Mouse (Mus musculus) B cell, adult 2 months (primary cell): ENCODE data around the gene Trappc6a.
A peak's percentile ranks its signal among the peaks of the same experiment; 100 is the strongest.

ENCODE experiments used
- DNase-seq, 2 experiments: peaks; one replicate each; pipeline ENCODE4 v3.0.0; 2022

Trappc6a gene

GRCm38 (mm10) chr7:19508150-19508923 is at the start of gene Trappc6a, which contains the start of gene Bloc1s3:
TSS of gene Trappc6a (plus strand) at chr7:19508395.
TSS of gene Bloc1s3 (minus strand) at chr7:19508367.
- peak; percentile 86 to 87 for DNase-seq

GRCm38 (mm10) chr7:19458591-19459111 is 49.5 kb upstream of the Trappc6a start, which contains the start of gene Mark4:
TSS of gene Mark4 (minus strand) at chr7:19458821.
- peak; percentile 75 to 77 for DNase-seq

DNA sequence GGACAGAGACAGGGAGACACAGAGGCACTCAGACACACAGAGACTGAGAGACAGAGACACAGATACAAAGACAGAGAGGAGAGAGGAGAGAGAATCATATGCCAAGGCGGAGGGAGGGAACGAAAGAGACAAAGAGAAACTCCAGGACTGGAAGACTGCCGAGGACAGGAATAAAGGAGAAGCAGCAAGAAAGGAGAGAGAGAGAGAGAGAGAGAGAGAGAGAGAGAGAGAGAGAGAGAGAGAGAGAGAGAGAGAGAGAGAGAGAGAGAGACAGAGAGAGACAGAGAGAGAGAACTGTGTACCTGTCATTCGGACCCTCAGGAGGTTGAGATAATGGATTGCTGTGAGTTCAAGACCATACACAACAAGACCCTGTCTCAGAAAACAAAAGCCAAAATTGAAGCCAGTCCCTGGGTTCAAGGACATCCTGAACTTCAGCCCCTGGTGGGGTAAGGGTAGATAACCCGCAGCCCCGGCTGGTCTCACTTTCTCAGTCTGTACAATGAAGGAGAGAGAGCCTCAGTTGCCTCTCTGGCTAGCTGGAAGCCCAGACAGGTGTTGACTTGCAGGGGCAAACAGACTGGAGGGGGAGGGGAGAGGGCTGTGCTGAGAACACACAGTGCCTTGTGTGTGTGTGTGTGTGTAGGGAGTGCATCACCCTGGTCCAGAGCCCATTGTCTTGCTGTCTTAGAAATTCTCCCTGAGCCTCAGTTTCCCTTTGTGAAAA is 48.9 kb upstream of the Trappc6a start:
- DNase-seq: no peak

GRCm38 (mm10) chr7:19460500-19460899 is 47.7 kb upstream of the Trappc6a start:
- DNase-seq: no peak

DNA sequence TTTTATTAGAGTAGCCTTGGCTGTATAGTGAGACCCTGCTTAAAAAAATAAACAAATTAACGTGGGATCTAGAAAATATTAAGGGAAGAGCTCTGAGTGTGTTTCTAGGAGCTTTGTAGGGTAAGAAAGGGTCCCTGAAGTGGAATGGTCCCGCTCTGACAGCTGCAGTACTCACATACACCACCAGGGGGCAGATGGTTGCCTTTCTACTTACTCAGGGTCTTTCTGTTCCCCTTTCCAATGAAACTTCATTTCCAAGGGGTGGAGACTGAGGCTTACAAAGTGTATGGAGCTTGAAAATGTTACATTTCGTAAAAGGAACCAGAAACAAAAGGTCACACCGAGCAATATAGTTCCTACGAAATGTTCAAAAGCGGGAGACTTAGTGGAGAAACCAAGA is 46.7 kb upstream of the Trappc6a start:
- peak; percentile 87 to 91 for DNase-seq

DNA sequence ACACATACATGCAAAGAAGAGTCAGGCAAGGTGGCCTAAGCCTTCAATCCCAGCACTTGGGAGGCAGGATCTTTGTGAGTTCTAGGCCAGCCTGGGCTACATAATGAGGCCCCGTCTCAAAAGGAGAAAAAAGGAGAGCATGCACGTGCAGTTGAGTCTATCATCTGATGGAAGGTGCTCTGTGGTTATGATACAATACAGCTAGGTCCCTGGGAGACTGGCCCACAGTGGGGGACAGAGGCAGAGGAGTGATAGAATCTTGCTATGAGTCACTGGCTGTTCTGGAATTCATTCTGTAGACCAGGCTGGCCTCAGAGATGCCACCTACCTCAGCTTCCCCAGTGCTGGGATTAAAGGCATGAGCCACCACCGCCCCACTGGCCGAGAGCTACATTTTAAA is 45.8 kb upstream of the Trappc6a start:
- no peak for DNase-seq

- no peak for DNase-seq
Observed at GRCm38 (mm10) chr7:19462884-19463381, 45.3 kb upstream of the Trappc6a start, which contains the start of gene Exoc3l2. TSS of gene Exoc3l2 (plus strand) at chr7:19463331.

DNA sequence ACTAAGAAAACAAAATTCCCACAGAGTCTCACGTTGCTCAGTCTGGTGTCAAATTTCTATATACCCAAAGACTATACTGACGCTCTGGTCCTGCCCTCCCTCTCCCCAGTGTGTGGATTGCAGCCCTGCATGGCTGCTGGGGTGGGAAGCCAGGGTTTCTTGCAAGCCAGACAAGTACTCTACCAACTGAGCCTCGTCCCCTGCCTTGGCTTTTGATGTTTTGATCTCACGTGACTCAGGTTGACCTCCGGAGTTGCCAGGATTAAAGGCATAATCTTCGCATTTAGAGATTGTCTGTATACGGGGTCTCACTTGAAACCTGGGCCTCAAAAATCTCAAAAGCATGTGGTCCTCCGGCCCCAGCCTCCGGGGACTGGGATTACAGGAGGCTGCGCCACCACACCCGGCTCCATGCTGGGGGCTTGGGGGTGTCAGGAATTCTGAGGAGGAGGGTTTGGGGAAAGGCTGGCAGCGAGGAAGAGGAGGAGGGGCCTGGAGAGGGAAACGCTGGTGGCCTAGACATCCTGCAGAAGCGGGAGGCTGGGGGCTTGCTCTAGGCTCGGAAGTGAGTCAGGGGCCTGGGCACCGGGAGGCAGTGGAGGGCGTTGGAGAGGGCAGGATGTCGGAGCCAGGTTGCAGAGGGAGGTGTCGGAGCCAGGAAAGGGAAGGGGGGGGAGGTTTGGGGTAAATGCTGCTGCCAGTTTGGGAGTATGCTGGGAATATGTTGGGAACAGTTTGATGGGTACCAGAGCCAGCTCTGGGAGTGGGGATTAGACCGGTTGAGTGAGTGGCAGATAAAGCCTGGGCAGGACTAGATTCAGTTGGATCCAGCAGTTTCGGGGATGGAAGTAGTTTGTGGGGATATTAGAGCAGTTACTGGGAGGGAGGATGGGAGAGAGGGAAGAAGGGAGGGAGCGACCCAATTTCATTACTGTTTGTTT is 43.6 kb upstream of the Trappc6a start:
- DNase-seq: no peak

DNA sequence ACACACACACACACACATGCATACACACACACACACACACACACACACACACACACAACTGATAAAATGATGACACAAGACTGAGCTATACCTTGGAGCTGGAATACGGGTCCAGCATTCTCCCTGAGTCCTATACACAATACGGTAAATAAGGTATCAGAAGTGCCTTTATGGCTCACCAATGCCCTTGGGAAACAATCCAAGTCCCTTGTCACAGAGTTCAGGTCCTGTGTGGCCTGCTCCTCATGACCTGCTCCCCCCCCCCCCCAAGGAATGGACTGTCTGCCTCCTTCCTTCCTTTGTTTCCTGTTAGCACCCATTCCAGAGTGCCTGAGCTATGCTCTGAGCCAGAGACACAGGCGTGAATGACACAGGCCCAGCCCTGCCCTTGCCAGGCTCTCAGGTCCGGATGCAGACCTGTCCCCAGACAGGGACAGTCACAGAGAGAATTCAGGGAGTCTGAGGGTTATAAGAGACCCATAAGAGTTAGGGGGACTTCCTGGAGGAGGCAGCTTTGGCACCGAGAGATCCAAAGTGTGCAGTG is 41.5 kb upstream of the Trappc6a start:
- no peak for DNase-seq

DNA sequence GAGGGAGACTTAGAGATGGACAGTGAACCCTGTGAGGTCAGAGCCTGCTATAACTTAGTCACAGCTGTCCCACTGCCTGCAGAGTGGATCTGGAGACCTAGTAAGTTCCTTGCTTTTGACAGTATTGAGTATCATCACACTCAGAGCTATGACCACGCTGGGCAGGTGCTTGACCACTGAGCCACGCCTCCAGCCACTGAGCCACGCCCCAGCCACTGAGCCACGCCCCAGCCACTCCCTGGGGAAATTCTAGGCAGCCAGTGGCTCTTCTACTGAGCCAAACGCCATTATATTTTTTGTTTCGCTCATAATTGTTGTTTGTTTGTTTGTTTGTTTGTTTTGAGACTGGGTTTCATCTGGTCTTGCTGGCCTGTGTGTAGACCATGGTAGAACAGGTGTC is 40.6 kb upstream of the Trappc6a start:
- DNase-seq: no peak

GRCm38 (mm10) chr7:19468279-19468678 is 39.9 kb upstream of the Trappc6a start:
- DNase-seq: peak in 1 of 2 experiments; percentile 31

DNA sequence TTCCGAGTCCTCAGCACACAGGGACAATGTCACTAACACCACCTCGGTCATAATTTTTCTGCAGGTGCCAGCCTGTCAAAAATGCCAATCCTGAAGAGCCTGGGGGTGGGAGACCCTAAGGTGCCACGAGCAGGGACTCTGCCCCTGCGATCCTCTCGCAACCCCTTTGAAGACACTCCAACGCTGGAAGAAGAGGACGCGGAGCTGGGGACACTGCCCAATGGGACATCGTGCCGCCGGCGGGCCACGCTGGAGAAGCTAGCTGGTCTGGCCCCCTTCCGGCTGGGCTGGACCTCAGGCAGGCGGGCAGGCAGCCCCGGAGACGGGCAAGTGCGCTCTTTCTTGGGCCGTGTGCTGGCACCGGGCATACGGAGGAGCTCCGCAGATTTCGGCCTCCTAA is 38.8 kb upstream of the Trappc6a start:
- no peak for DNase-seq

DNA sequence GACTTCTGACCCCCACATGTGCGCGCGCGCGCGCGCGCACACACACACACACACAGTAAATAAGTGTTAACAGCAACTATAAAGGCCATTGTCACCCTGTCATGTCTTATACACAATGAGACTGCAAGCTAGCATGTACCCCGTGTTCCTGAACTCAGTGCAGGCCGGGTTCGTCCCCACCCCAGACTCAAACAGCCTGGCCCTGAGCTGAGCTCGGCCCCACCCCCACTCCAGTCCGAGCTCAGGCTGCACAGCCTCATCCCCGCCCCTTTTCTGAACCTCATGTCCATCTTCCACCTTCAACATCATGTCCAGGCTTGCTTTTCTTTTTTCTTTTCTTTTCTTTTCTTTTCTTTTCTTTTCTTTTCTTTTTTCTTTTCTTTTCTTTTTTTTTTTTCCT is 37.9 kb upstream of the Trappc6a start:
- no peak for DNase-seq

- peak; percentile 28 to 40 for DNase-seq
Observed at GRCm38 (mm10) chr7:19472403-19472802, 35.8 kb upstream of the Trappc6a start.

DNA sequence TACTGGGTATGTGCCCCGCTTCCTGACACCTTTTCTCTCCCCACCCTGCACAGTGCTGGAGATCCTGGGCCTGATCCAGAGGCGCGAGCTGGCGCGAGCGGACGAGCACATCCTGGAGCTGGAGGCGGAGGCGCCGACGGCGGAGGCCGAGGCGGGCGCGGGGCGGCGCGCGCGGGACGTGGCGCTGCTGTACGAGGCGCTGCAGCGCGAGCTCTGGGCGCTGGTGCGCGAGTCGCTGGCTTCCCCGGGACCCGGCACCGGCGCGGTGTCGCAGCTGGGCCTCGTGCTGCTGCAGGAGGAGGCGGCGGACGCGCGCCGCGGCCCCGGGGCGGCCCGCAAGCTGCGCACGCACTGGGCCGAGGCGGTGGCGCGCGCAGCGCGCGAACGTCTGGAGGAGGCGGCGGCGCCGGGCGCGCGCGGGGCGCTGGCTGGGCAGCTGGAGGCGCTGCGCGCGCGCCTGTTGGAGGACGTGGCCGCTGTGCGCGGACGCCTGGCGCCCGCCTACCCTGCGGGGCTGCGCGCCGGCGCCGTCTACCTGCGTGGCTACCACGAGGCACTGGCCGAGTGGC is 34.2 kb upstream of the Trappc6a start:
- peak; percentile 56 to 59 for DNase-seq

GRCm38 (mm10) chr7:19477084-19477483 is 31.1 kb upstream of the Trappc6a start:
- no peak for DNase-seq

- no peak for DNase-seq
Observed at GRCm38 (mm10) chr7:19477624-19478384, 30.4 kb upstream of the Trappc6a start.

- no peak for DNase-seq
Observed at GRCm38 (mm10) chr7:19483281-19483680, 24.9 kb upstream of the Trappc6a start.

DNA sequence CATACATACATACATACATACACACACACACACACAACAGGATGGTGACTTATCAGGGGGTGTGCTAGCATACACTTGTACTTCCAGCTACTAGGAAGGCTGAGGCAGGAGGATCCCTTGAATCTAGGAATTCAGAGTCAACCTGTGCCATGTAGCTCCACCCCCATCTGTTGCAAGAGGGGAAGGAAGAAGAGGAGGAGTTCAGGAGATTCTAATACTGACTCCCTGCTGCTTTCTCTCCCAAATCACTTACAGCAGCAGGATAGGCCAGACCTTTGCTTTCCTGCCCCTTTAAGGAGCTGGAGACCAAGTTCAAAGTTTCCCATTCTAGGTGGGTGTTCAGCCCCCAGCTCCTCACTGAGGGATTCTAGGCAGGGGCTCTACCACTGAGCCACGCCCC is 22.7 kb upstream of the Trappc6a start:
- DNase-seq: no peak

GRCm38 (mm10) chr7:19486549-19486948 is 21.6 kb upstream of the Trappc6a start:
- no peak for DNase-seq

GRCm38 (mm10) chr7:19489525-19489924 is 18.7 kb upstream of the Trappc6a start:
- no peak for DNase-seq
